In genomic region chr2:31140772-31141073, GRCm38 (mm10) we compare ENCODE assay signal across 8 mouse cellular contexts. TPM values are rescaled to one million over a fixed set of nuclear protein-coding genes. Genes with fewer than 3 reads are reported as not detected.
DNase-seq lines count a peak whose midpoint lies in the region; ATAC-seq and TF ChIP-seq lines count a peak whose summit lies in the region.

No protein-coding gene starts in this region.

- ATAC-seq in embryonic facial prominence, embryonic 12.5 days (ENCODE audit: insufficient number of reproducible peaks, insufficient read depth, low FRiP score, low TSS enrichment) = no peak
- 0 out of 2 replicates have a peak, but pooled peaks have one; percentile 41 for ATAC-seq in hindbrain, postnatal 0 days
- ATAC-seq in monocyte, adult 5-6 weeks (replicated peaks; ENCODE audit: insufficient number of reproducible peaks, low FRiP score, low TSS enrichment, poor library complexity, severe bottlenecking) = 0 out of 2 replicates have a peak, but pooled peaks have one; percentile 7

- peaks cover 35% of the 10 kb centered on the region for H3K79me2 ChIP-seq in liver, adult 2 months (ENCODE audit: control insufficient read depth, insufficient read depth, low read length)

- no peak for TF ChIP-seq CTCF in liver, adult 2 months (IDR thresholded peaks at IDR 0.05; ENCODE audit: low read depth, low read length)
- no peak for TF ChIP-seq CTCF in hindbrain, postnatal 0 days (IDR thresholded peaks at IDR 0.05; ENCODE audit: low read depth)

- no peak for DNase-seq in liver, adult 2 months (ENCODE audit: extremely low read depth, low read depth, low spot score)
- DNase-seq in liver = no peak
- peak; percentile 45 for DNase-seq in hindbrain, postnatal 0 days (ENCODE audit: low spot score)
- DNase-seq in spleen, adult 18-20 months = no peak
- DNase-seq in frontal cortex, postnatal 25 days (ENCODE audit: low spot score in 2 of 2) = no peak
- no peak for DNase-seq in cerebellum, adult 18-20 months

- peak overlapping the region; percentile 96 for H3K9ac ChIP-seq in liver, adult 2 months (ENCODE audit: low read depth, low read length)
- peak overlapping the region; percentile 91 for H3K9ac ChIP-seq in embryonic facial prominence, embryonic 12.5 days
- peak overlapping the region; percentile 96 for H3K9ac ChIP-seq in hindbrain, postnatal 0 days (replicated peaks; ENCODE audit: low read length)

- H3K4me1 ChIP-seq in liver, adult 2 months (ENCODE audit: control insufficient read depth, insufficient read depth, low read length) = peaks cover 5% of the 10 kb centered on the region; the same call in 1 of the 2 replicates
- peaks cover 18% of the 10 kb centered on the region for H3K4me1 ChIP-seq in embryonic facial prominence, embryonic 12.5 days
- H3K4me1 ChIP-seq in hindbrain, postnatal 0 days (ENCODE audit: insufficient read depth, low read length) = peaks cover 9% of the 10 kb centered on the region

- H3K27me3 ChIP-seq in liver, adult 2 months (ENCODE audit: control insufficient read depth, insufficient read depth, low read length) = no peaks in the 10 kb centered on the region
- H3K27me3 ChIP-seq in embryonic facial prominence, embryonic 12.5 days = 0 out of 2 replicates have a peak, but pooled peaks cover 2% of the 10 kb centered on the region
- H3K27me3 ChIP-seq in hindbrain, postnatal 0 days (ENCODE audit: insufficient read depth, low read length) = no peaks in the 10 kb centered on the region

- 16% methylated on average over 10 of the region's 10 CpGs for WGBS in liver, adult 2 months
- WGBS in embryonic facial prominence, embryonic 12.5 days = 8% methylated on average over 10 of the region's 10 CpGs
- WGBS in hindbrain, postnatal 0 days = 5% methylated on average over 10 of the region's 10 CpGs

- no peaks in the 10 kb centered on the region for H3K36me3 ChIP-seq in liver, adult 2 months (ENCODE audit: control insufficient read depth, insufficient read depth, low read length)
- H3K36me3 ChIP-seq in embryonic facial prominence, embryonic 12.5 days = 0 out of 2 replicates have a peak, but pooled peaks cover 3% of the 10 kb centered on the region
- H3K36me3 ChIP-seq in hindbrain, postnatal 0 days (ENCODE audit: insufficient read depth, low read length) = no peaks in the 10 kb centered on the region

- H3K27ac ChIP-seq in liver, adult 2 months (replicated peaks; ENCODE audit: insufficient read depth, low read depth, low read length) = no peak overlapping the region
- no peak overlapping the region for H3K27ac ChIP-seq in embryonic facial prominence, embryonic 12.5 days
- peak overlapping the region; percentile 93 for H3K27ac ChIP-seq in hindbrain, postnatal 0 days

- no peak for TF ChIP-seq POLR2A in liver, adult 2 months (IDR thresholded peaks at IDR 0.05; ENCODE audit: extremely low read depth, insufficient read depth, low read length)

- peak overlapping the region; percentile 89 for H3K4me2 ChIP-seq in embryonic facial prominence, embryonic 12.5 days (replicated peaks)
- H3K4me2 ChIP-seq in hindbrain, postnatal 0 days (ENCODE audit: low read depth, low read length) = peak overlapping the region; percentile 70

- H3K4me3 ChIP-seq in liver, adult 2 months (ENCODE audit: insufficient read depth, low read depth, low read length) = peak overlapping the region; percentile 86
- peak overlapping the region; percentile 81 for H3K4me3 ChIP-seq in embryonic facial prominence, embryonic 12.5 days
- peak overlapping the region; percentile 96 for H3K4me3 ChIP-seq in hindbrain, postnatal 0 days (ENCODE audit: low read length)

- H3K9me3 ChIP-seq in embryonic facial prominence, embryonic 12.5 days = no peaks in the 10 kb centered on the region
- no peaks in the 10 kb centered on the region for H3K9me3 ChIP-seq in hindbrain, postnatal 0 days (ENCODE audit: low read length)

RNA-seq across cellular contexts. Expression of gene Fnbp1, which starts 1.1 kb away (rescaled TPM):
- total RNA-seq in liver, adult 2 months (2014; rRNA removed) = 5.2 and 7.4 TPM in 2 replicates
- polyA plus RNA-seq in liver, adult 2 months (2012; rRNA removed) = 5.9 and 8.6 TPM in 2 replicates
- polyA plus RNA-seq in embryonic facial prominence, embryonic 12.5 days (2016; fragmentation: Nextera tagmentation; extraction: Ambion mirVana) = 24.0 and 26.3 TPM in 2 replicates
- total RNA-seq in hindbrain, postnatal 0 days (2014; rRNA removed) = 20.1 and 24.1 TPM in 2 replicates
- polyA plus RNA-seq in hindbrain, postnatal 0 days (2015; fragmentation: Nextera tagmentation; extraction: Ambion mirVana) = 31.0 and 32.1 TPM in 2 replicates
- total RNA-seq in monocyte, adult 5-6 weeks (2017) = 39.1 to 101 TPM (median 67.2 TPM) in 3 replicates

RNA-seq across cellular contexts. Expression of gene Gpr107, which starts 11.4 kb away (rescaled TPM):
- 10.0 and 11.4 TPM in 2 replicates for total RNA-seq in liver, adult 2 months (2014; rRNA removed)
- 6.8 and 8.3 TPM in 2 replicates for polyA plus RNA-seq in liver, adult 2 months (2012; rRNA removed)
- polyA plus RNA-seq in embryonic facial prominence, embryonic 12.5 days (2016; fragmentation: Nextera tagmentation; extraction: Ambion mirVana) = 37.5 and 41.1 TPM in 2 replicates
- 49.3 and 52.9 TPM in 2 replicates for total RNA-seq in hindbrain, postnatal 0 days (2014; rRNA removed)
- 28.2 and 31.9 TPM in 2 replicates for polyA plus RNA-seq in hindbrain, postnatal 0 days (2015; fragmentation: Nextera tagmentation; extraction: Ambion mirVana)
- 31.3 to 44.8 TPM (median 35.7 TPM) in 3 replicates for total RNA-seq in monocyte, adult 5-6 weeks (2017)
